Mouse (Mus musculus) cerebellum, adult 9-11 months (tissue): ENCODE data around the gene Srsf2.
"Not testable (repeated sequence)": the region's sequence is repeated elsewhere in the genome, so short reads cannot be mapped to it uniquely, and the experiment has no call there.

Source experiments
- DNase-seq: peaks from one replicate; pipeline ENCODE4 v3.0.0; 2022

Gene Srsf2

DNA sequence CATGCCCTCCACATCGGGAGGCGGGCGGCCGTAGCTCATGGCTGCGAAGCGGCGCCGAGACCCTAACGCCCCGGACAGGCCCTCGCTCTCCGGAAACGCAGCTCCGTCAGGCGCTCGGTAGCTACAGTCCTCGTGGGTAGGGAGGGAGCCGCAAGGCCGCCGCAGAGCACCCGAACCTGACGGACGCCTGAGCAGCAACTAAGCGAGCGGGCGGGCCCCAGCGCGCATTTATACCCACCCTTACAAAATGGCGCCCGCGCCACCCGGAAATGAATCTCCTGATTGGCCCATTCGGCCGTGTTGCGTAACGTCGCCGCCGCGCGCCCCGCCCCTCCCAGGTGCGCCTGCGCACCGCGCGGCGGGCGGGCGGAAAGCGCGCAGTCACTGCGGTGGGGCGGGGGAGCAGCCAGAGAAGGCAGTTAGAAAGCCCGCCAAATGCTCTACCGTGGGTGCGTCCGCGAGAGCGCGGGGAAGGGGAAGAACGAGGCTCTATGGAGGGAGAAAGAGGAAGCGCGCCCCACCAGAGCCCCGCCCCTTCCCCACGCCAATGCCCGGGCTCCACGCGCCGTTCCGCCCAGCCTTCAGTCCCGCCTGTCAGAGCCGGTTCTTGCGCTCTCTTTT, at the start of gene Srsf2:
TSS of gene Srsf2 (minus strand) at position 204 of the 621 bp plus-strand sequence.
- DNase-seq: peak; percentile 97

DNA sequence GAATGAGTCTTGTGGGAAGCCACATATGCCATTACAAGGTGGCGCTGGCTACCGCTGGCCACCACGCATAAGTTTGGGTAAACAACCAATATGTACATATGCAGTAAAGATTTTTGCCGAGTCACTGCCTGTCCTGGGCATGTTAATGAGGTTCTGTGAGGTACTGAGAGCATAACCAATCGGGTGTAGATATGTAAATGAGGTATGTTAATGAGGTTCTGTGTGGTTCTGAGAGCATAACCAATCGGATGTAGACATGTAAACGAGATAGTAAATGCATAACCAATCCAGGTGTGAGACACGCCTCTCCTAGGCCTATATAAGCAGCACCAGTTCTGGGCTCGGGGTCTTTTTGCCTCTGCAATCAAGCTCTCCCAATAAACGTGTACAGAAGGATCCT, 49.7 kb upstream of the Srsf2 start:
- DNase-seq: not testable (repeated sequence)

DNA sequence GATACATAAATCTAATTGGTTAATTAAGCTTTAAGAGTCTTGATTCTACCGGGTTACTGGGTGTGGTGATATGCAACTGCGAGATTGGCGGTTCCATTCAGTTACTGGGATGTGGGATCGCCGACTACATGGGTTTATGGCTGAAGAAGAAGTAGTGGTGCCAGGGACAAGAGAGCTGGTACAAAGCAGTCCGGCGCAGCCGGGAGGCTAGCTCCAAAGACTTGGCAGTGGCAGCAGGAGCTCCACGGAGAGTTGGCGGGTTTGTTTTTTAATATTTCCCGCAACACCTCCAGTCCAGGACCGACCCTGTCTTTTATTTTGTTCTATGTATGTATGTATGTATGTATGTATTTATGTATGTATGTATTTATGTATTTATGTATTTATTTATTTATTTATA, 46.4 kb upstream of the Srsf2 start:
- DNase-seq: no peak

DNA sequence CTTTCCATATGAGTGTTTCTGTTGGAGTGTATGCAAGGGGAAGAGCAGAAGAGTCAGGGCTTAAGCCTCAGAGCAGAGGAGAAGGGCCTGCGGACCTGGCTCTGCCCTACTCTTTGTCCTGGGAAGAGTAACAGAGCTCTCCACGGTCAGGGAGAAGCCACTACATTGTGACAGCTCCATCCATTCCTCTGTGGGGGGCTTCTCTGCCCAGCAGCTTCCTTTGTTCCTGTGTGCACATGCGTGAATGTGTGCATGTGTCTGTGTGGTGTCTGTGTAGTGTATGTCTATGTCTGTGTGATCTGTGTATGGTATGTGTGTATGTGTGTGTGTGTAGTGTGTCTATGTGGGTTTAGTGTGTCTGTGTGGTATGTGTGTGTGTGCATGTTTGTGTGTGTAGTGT, 42.5 kb upstream of the Srsf2 start:
- DNase-seq: no peak

GRCm38 (mm10) chr11:116893532-116894442, 40.9 kb upstream of the Srsf2 start:
- DNase-seq: no peak

GRCm38 (mm10) chr11:116887136-116887535, 34.2 kb upstream of the Srsf2 start:
- no peak for DNase-seq

DNA sequence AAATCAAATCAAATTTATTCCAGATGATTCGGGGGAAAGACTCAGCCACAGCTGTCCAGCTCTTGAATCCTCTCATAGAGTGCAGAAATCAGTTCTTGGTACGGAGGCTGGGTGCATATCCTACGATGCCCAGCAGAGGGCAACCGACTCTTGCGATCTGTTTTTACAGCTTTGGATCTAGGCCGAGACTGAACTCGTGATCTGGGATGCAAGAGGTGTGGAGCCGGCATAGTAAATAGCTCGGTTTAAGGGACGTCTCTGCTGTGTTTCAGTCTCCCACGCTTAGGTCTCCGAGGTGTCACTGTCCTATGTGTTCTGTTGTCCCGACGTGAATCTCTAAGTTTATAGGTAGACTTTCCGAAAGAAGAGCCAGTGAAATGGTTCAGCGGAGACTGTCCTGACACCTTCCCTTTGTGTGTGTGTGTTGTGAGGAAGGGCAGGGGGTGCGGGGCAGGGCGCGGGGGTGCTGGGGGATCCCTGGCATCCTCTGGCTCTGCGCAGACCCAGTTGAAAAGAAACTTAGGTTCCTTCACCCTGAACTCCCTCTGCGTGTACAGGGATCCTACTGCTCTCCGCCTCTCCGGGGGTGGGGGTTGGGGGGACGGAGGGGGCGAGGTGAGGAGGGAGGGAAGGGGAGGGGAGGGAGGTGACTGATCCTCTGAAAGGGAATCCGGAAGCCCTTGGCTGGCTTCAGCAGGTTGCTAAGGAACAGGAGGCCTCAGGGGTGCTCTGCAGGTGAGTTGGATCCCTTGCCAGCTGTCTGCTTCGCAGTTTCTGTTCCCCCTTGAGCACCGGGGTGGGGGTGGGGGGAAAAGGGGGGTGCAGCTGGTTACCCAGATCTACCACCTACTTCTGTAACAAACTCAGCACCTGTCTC, 32.6 kb upstream of the Srsf2 start:
- peak; percentile 78 for DNase-seq

DNA sequence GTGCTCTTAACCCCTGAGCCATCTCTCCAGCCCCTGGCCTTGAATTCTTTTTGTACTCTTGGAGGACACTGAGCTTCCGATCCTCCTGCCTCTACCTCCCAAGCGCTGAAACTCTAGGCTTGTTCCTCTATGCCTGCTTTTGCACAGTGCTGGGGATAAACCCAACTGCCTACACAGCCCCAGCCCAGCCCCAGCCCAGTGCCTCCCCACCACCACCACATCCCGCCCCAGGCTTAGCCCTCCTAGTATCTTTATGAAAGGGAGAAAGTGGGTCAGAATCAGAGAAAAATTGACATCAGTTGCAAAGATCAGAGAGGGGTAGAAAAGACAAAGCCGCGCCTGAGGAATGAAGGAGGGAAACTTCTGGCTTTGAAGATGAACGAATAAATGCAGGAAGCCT, 31.2 kb upstream of the Srsf2 start:
- DNase-seq: no peak

GRCm38 (mm10) chr11:116882446-116882845, 29.6 kb upstream of the Srsf2 start:
- DNase-seq: no peak

- no peak for DNase-seq
These were observed 28.5 kb upstream of the Srsf2 start for GRCm38 (mm10) chr11:116881440-116881839.

- no peak for DNase-seq
These were observed 27.9 kb upstream of the Srsf2 start for GRCm38 (mm10) chr11:116880839-116881238.

GRCm38 (mm10) chr11:116878454-116878853, 25.6 kb upstream of the Srsf2 start:
- DNase-seq: no peak

DNA sequence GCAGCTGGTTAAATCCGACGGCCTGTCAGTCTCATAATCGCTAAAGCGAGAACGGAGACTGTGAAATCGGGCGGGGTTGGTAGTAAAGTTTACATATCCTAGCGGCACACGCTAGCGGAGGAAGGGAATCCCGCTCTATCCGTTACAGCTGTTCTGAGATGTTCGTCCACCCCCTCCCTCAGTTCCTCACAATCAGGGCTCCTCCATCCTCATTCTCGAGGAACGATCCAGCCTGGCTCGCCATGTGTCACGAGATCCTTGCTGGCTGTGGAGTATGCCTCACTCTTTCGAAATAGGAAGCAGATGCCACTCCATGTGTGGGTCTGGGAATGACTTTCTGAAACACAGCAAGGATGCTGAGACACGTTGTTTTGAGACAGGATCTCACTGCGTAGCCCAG, 21.1 kb upstream of the Srsf2 start:
- no peak for DNase-seq

DNA sequence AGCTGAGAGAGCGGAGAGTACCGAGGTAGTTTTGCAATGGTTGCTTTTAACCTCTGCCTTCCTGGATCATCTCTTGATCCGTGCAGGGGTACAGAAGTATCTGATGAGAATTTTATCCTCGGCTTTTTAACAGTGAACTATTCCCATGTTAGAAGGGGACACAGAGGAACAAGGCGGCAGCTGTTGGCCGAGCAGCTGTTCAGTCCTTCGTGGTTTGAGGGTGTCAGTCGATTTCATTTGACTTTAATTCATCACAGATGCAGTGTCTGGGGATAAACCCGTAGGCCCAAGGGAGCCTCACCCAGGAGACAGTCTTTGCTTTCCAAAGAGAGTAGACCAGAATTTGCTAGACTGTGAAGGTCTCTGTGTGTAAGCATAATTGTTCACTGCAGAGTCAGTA, 18.6 kb upstream of the Srsf2 start:
- DNase-seq: no peak

- DNase-seq: no peak
These were observed 16.7 kb upstream of the Srsf2 start for GRCm38 (mm10) chr11:116869641-116870040.

DNA sequence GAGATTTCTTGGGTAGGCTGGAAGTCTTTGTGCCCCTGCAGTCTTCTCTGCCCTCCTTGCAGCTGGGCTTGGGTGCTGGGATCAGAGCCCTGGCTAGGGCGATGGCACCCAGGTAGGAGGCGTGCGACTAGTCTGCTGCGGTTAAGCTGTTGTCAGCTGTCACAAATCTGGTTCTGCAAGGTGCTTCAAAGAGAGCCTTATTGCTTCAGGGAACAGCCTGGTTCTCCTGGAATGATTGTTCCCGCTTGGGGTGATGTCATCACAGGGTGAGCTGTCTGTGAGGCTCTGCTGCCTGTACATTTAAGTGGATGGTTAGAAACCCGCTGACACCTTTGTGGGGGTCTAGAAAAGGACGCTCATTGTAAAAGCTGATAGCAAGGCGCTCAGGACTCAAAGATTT, 16.3 kb upstream of the Srsf2 start:
- DNase-seq: no peak

GRCm38 (mm10) chr11:116868129-116868528, 15.2 kb upstream of the Srsf2 start:
- no peak for DNase-seq

DNA sequence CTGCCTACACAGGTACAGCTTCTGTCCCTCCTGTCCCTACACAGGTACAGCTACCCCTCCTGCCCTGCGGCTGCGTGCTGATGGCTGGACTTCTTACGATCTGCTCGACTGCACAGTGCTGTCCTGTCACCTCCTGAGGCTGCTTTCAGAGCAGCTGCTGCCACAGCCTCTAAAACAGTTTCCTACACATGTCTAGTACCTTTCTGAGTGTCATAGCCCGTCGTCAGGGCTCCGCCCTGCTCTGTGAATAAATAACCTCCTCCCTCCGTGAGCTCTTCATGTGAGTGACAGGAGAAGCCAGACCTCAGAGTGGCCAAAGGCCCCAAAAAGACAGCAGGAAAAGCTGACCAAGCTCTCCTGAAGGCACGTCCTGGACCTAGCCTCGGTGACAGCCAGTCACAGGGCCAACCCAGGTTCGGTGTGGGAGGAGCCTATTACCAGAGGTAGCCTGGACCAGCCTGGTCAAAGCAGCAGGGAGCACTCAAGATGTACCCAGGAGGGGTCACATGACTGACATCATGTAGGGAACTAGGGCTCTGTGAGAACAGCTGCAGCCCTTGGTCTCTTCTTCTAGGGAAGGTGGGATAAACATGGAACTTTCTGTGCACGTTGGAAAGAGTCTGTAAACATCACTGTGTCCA, 13.2 kb upstream of the Srsf2 start:
- no peak for DNase-seq

GRCm38 (mm10) chr11:116864444-116864843, 11.6 kb upstream of the Srsf2 start:
- no peak for DNase-seq

- DNase-seq: no peak
These were observed 4.4 kb upstream of the Srsf2 start for GRCm38 (mm10) chr11:116857183-116857850.

GRCm38 (mm10) chr11:116854279-116854678, 1.4 kb upstream of the Srsf2 start:
- DNase-seq: no peak

DNA sequence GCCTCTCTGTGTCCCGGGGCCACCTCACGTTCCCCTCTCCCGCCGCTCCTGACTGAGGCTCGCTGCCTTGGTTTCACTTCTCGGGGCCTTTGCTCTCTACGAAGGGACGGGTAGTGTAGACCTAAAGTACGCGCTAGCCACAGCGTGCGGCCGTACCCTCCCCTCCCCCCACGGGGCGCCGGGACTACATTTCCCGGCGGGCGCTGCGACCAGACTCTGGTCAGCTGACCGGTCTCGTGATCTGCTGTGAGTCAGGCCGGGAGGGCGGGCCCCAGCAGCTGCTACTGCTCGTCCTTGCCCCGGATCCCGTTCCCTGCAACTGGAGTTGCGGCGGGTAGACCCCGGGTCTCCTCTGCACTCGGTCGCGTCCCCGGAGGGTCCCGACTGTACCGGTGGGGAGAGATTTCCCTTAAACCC, 626 bp upstream of the Srsf2 start:
- DNase-seq: peak; percentile 97
